Mouse (Mus musculus) left cerebral cortex, postnatal 14 days (tissue): ENCODE measurements around the gene Epn2. TPM values are rescaled to one million over a fixed set of nuclear protein-coding genes. Genes with fewer than 3 reads are reported as not detected.
A peak's percentile ranks its signal among the peaks of the same experiment; 100 is the strongest.

Experiments used
- DNase-seq, 2 experiments: peaks; one replicate each; pipeline ENCODE4 v3.0.0; 2021 to 2022; ENCODE audit warnings: low spot score in 2 of 2, mixed read lengths in 1 of 2
- intact Hi-C: fragments of 180-260 bp; cut with DNase I; formaldehyde crosslinking; loops from one replicate; pipeline ENCODE4 v1.15.1; 2025
- total RNA-seq, 2 experiments: library from RNA; stranded (reverse); gene quantifications; 2 replicates each; pipeline ENCODE4 v1.2.3; 2021

Epn2 gene
- total RNA-seq, 2 experiments from 2014 or later: 115 TPM

GRCm38 (mm10) chr11:61498736-61499504 lies 80.6 kb downstream of the Epn2 start:
- peak in 1 of 2 experiments; percentile 45 for DNase-seq
- intact Hi-C loops: no loop called here

- DNase-seq: no peak
- intact Hi-C loops: no loop called here
Measured at GRCm38 (mm10) chr11:61497490-61497889, 82.0 kb downstream of the Epn2 start.

- intact Hi-C loops: no loop called here
Measured at GRCm38 (mm10) chr11:61495528-61495927, 84.0 kb downstream of the Epn2 start.

GRCm38 (mm10) chr11:61494129-61494997 lies 85.1 kb downstream of the Epn2 start, which contains the start of gene Mapk7:
Gene Mapk7, minus strand, starts transcription at chr11:61494406.
- DNase-seq: peak; percentile 98
- intact Hi-C loops: loop anchor here (5.0 kb wide), 1 partner anchor 42 kb away; the partner anchor contains the start of gene Rnf112

More at GRCm38 (mm10) chr11:61495528-61495927, 84.0 kb downstream of the Epn2 start:
- DNase-seq: no peak

- intact Hi-C loops: loop anchor here (5.0 kb wide), 1 partner anchor 41 kb away; the partner anchor contains the start of gene Rnf112
- DNase-seq: peak in 1 of 2 experiments; percentile 48
Measured at GRCm38 (mm10) chr11:61493525-61494128, 85.9 kb downstream of the Epn2 start.

- intact Hi-C loops: loop anchor here (5.0 kb wide), 1 partner anchor 41 kb away; the partner anchor contains the start of gene Rnf112
- no peak for DNase-seq
Measured at GRCm38 (mm10) chr11:61492749-61493401, 86.6 kb downstream of the Epn2 start.

GRCm38 (mm10) chr11:61490944-61491520 lies 88.5 kb downstream of the Epn2 start:
- DNase-seq: no peak
- intact Hi-C loops: loop anchor here (5.0 kb wide), 1 partner anchor 39 kb away; the partner anchor contains the start of gene Rnf112

GRCm38 (mm10) chr11:61489874-61490273 lies 89.6 kb downstream of the Epn2 start:
- no peak for DNase-seq
- intact Hi-C loops: loop anchor here (5.0 kb wide), 1 partner anchor 38 kb away; the partner anchor contains the start of gene Rnf112

- DNase-seq: no peak
- intact Hi-C loops: no loop called here
Measured at GRCm38 (mm10) chr11:61489085-61489484, 90.4 kb downstream of the Epn2 start.

GRCm38 (mm10) chr11:61487936-61488335 lies 91.6 kb downstream of the Epn2 start:
- no peak for DNase-seq
- intact Hi-C loops: no loop called here

GRCm38 (mm10) chr11:61487401-61487800 lies 92.1 kb downstream of the Epn2 start:
- peak; percentile 63 to 69 for DNase-seq
- intact Hi-C loops: no loop called here

GRCm38 (mm10) chr11:61486458-61487219 lies 92.8 kb downstream of the Epn2 start:
- DNase-seq: no peak
- intact Hi-C loops: no loop called here

- DNase-seq: no peak
- intact Hi-C loops: no loop called here
Measured at GRCm38 (mm10) chr11:61485541-61486457, 93.7 kb downstream of the Epn2 start.

- intact Hi-C loops: no loop called here
- peak; percentile 59 to 71 for DNase-seq
Measured at GRCm38 (mm10) chr11:61484613-61485540, 94.6 kb downstream of the Epn2 start, which contains the start of gene Mfap4. Gene Mfap4, plus strand, starts transcription at chr11:61485431.

- intact Hi-C loops: no loop called here
- DNase-seq: no peak
Measured at GRCm38 (mm10) chr11:61484256-61484612, 95.3 kb downstream of the Epn2 start.
